Mouse (Mus musculus): ENCODE results near the gene Fah. TPM values are rescaled to one million over a fixed set of nuclear protein-coding genes. Genes with fewer than 3 reads are reported as not detected.
A peak's percentile ranks its signal among the peaks of the same experiment; 100 is the strongest.

Gene Fah
- 125 and 133 TPM in 2 replicates for polyA plus RNA-seq (2012; rRNA removed)

DNA sequence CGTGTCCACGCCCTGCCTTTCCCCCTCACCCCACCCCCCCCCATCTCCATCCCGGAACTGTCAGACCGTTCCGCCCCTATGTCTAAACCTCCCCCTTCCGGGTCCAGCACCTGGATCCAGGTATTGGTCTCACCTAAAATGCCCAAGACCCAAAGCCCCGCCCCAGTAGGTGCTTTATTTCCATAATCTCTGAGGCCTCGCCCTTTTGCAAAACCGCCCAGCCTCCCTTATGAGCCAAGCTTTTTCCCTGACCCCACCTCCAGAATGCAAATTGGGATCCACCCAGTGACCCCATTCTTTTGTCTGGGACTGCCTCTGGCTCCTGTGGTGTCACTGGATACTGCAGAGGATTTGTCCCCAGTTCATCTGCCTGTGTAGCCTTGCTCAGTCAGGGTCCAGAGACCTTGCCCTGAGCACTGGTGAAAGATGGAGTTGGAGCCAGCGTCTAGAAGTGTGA, at the start of gene Fah:
Fah (minus strand) TSS at position 430 of the 457 bp plus-strand sequence.
- DNase-seq (ENCODE audit: low read depth): no peak

DNA sequence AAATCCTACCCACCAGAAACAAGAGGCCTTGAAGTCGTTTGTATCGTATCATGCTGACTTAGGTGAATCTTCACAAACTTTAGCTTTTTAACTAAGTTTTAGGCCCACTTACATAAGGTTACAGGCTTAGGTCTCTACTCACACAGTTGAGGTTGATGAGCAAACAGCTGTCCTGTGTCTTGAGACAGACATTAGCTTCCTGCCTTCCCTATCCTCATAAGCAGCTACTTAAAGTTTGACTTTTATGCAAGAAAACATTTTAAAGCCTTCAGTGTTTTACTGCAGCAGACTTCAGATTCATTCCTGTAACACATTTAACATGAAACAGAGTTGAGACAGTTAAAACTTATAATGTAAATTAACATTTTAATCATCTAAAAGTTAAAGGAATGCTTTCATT, 46.2 kb upstream of the Fah start:
- no peak for DNase-seq (ENCODE audit: low read depth)

DNA sequence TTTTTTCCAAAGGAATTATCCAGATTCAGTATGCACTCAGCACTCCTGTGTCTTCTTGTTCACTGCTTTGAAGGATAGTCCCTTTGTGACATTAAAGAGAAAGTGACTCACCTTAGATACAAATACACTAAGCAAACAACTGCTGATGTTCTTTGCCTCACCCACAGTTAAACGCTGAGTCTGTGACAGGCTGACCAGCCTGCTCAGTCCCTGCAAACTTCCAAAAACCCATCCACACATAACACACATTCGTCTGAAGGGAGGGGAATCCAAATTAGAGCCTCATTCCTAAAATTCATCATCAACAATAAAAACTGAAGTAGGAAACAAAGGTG, 45.4 kb upstream of the Fah start:
- no peak for DNase-seq (ENCODE audit: low read depth)

DNA sequence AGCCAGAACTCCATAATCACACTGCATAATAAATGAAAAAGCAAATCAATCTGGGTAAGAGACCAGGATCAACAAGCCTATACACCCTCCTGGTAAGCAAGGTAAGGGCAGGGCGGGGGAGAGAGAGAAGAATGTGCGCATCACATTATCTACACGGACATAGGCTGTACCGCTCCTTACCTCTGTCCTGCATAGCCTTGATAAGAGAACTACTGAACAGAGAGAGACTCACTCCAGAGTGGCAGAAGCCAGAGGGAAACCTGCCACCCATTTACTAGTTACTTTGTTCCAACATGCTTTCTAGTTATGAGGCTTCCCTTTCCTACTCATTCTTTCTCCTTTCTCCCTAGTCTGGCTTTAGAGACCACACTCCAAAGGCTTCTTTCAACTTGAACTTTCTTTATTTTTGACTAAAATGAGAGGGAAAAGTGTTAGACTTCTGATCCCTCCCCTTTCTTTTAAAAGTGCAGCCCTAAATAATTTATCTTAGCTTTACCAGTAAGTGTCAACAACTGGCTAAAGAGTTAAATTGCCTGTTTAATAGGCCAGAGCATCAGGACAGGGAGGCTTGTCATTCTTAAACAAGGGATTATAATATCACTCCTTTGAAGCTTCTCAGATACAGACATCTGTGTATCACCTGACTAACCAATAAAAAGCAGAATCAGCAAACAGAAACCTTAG, 44.9 kb upstream of the Fah start:
- no peak for DNase-seq (ENCODE audit: low read depth)

DNA sequence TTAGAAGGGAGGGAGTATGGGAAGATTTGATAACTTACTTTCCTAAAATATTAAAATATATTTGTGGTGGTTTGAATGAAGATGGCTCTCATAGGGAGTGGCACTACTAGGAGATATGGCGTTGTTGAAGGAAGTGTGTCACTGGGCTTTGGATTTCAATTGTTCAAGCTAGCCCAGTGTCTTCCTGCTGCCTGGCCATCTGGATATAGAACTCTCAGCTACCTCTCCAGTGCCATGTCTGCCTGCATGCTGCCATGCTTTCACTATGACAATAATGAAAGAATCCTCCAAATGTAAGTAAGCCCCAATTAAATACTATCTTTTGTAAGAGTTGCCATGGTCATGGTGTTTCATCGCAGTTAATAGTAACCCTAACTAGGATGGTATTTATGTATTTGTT, 42.5 kb upstream of the Fah start:
- DNase-seq (ENCODE audit: low read depth): no peak

DNA sequence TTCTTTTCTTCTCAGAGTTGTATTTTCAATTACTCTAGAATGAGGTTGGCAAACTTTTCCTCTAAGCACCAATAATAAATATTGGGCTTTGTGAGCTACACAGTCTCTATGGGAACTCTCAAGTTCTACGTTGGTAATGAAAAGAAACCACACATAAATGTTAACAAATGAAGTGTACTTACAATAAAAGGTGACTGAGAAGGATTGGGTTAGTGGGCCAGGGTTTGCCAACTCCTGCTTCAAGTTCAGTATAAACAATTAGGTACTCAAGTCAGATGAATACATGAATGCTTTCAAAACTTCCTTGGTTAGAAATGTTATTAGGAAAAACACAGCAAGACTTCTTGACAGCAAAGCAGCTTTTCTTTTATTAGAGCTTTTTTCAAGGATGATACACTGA, 39.7 kb upstream of the Fah start:
- no peak for DNase-seq (ENCODE audit: low read depth)

DNA sequence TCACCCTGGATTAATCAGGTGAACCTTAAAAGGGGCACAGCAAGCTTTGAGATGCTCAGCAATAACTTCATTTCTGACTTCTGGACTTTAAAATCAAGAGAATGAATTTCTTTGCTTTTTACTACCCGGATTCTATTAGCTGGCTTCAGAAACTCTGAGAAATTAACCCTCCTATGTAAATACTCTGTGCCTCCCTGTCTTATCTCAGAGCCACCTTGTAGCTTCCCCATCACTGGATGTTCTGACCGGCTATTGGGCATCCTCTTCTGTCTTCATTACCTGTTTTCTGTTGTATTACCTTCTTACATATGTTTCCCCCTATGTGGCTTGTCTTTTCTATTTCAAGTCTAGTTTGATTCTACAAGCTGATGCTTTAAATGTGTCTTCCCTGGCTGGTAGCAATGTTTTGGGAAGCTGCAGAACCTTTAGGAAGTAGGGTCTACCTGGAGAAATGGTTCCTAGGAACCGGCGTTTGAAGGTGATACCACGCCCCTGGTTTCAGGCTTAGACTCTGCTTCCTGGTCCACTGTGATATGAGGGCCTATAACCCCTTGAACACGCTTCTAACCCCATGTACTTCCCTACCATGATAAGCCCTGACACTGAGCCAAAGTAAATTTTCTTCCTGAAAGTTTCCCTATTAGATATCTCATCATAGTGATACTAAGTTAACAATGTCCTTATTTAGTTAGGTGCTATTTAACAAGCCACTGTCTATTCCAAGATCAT, 36.9 kb upstream of the Fah start:
- DNase-seq (ENCODE audit: low read depth): no peak

DNA sequence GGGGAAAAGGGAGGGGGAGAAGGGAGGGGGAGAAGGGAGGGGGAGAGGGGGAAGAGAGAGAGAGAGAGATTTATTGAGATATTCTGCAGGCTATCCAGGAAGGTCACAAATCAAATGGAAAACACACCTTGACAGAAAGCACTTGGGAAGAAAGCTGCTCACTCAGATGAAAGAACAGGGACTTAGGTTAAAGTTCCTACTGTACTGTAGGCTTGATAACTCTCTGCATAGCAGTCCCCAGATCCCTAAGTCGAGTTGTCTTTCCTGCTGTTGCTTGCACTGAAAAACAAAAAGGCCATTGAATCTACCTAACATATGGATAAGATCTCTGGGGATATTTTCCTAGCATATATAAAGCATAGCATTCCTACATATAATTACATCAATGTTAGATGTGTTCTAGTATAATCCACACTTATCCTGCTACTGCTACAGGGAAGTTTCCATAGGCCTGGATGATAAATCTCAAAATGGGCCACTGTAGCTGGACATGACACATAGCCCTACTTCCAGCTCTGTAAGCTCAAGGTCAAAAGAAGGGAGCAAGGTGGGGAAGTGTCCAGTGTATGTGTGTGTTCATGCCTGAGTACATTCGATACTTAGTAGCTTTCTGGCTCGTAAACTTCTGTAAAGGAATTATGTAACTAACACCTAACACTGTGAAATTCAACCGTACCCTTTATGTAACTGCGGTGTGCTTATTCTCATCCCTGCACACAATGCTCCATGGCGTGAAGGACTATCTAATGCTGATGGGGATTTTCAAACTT, 35.8 kb upstream of the Fah start:
- no peak for DNase-seq (ENCODE audit: low read depth)

DNA sequence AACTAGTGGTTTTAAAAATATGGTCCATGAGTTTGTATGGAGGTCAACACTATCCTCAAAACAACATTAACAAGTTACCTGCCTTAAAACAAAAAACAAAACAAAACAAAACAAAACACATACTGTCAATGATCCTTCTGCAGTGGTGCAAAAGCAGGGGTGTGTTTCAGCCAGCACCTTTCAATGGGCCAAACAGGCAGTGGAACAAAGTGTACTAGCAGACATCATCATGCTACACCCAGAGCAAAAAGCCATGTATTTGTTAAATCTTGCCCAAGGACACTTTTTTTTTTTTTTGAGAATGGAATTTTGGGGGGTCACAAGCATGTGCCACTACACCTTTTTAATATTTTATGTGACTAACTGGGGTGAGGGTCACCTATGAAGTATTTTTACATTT, 30.4 kb upstream of the Fah start:
- DNase-seq (ENCODE audit: low read depth): no peak

DNA sequence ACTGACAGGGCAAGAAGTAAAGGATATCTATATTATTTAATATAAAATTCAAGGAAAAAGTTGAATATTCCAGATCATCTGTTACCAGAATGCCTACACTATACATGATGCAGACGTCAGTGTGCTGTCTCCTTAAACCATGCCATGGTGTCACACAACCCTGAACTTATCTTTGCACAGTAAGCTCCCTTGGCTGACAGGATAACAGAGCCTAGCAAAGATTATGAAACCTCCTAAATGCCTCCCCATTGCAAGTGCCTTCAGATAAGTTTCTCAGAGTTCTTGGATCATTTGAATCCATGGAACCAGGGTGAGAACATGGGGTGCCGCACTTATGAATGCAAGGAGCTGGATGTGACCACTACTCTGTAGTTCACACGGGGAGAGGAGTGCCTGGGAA, 25.4 kb upstream of the Fah start:
- no peak for DNase-seq (ENCODE audit: low read depth)

DNA sequence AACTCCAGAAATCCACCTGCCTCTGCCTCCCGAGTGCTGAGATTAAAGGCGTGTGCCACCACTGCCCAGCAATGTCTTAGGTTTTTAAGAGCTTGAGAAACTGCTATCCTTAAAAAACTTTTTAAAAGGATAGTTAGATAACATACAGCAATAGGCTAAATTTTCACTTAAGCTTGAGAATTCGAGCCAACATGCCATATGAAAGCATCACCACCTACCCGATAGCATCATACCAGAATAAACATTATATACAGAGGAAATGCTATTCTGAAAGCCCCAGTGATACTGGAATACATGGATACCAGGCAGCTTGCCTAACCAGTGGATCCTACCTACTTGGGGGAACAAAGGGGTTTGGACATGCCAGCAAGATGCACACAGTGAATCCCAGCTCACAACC, 17.2 kb upstream of the Fah start:
- DNase-seq (ENCODE audit: low read depth): no peak

DNA sequence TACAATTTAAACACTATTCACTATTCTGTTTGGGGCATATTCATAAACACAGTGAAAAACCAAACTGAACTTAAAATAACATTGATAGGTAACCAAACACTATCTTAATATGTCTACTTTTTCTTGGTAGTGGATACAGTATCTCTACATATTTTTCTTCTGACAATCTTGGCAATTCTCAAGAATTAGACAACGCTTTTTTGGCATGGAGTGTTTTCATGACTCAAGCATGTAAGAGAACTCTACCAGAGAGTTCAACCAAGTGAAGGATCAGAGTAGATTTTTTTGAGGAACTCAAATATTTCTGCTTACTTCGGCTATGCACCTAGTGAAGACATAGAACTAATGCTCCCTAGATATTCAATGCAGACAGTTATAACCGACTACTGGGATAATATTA, 14.4 kb upstream of the Fah start:
- no peak for DNase-seq (ENCODE audit: low read depth)

DNA sequence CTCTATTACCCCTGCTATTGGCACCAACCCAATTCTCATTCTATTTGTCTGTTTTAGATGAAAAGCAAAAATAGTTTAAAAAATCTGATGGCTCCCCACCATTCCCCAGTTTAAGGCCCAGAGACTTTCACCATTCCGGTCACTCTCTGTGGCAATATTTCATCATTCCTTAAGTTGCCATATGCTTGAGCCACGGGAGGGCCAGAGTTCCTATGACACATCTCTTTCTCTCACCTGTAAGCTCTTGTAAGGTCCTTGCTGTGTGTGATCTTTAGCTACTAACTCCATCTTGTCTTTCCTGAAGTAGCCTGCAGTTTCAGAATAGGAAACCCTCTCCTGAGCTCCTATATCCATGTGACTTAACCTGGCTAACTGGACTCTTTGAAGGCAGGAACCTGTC, 12.4 kb upstream of the Fah start:
- no peak for DNase-seq (ENCODE audit: low read depth)

DNA sequence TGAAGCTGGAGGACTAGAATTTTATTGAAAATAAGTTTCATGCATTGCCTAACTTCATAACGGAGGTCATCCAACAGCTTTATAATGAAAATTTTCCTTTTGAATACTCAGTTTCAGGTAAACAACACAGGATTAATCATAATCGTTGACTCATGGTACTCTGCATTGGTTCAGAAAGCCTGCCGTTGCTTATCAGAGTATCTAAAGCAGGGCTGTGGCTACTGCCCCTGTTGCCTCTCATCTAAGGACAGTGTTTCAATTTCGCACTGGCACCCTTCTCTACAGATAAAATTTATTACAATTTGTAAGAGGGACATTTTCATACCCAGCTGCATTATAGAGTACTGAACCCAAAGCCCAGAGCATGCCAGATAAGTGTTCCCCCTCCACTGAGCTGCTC, 5.9 kb upstream of the Fah start:
- no peak for DNase-seq (ENCODE audit: low read depth)

DNA sequence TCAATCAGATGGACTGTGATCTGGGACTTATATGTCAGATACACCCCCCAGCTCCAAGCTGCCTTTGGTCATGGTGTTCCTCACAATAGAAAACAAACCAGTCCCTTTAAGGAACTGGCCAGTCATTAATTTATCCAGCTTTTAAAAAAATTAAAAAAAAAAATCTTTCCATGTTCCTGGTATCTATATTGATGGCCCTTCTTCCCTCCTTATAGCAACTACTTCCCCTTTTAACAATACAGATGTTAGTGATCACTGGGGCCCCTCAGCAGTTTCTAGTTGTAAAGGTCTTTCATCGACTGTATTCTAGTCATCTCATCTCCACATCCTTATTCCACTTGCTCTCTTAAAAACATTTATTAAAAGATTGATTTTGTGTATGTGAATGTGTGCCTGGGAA, 5.1 kb upstream of the Fah start:
- no peak for DNase-seq (ENCODE audit: low read depth)

DNA sequence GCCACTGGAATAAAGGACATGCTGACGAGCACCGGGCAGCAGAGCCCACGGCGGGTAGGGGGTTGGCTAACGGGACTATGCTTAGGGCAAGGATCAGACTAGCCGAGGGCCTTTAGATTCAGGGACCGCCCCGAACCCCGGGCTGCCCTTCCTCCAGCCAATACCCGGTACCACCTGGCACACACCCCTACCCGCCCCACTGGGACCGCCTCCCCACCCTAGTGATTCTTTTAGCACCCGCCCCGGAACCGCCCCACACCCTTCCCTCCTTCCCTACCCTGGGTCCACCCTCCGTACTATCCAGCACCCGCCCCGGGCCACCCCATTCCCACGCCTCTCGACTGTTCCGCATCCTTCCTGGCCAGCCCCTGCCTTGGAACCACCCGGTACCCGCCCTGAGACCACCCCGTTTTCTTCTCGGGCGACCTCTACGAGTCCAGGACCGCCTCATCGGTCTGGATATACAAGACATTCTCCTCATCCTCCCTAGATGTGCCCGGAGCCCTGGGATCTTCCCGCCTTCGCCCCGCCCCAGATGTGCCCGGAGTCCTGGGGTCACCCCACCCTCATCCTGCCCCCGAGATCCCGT, 724 bp downstream of the Fah start:
- no peak for DNase-seq (ENCODE audit: low read depth)

DNA sequence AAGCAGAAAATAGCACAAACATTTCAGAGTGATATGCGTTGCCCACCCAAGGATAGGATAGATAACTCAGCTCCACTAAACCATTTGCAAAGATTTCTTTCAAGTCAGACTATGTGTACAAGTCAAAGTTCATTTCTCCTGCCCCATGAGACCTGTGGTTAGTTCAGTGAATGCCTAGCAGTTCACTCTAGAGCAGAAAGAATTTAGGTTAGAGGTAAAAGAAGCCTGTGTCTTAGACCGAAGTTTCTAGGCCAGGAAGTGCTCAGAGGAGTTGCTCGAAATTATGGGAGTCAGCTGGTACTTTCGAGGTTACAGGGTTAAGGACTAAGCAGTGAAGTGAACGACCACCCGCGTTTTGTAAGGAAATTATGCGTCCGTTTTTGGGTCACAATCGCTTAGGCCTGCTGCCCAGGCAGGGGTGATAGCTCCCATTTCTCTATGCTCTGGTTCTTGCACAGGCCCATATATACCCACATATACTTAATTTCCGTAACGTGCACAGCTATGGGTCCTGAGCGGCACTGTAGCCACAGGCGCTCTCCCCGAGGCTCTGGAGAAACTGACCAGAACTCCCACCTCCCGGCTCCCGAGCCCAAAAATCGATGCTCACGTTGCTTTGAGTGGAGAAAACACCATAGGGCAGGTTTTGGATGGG, 1.4 kb downstream of the Fah start:
- DNase-seq (ENCODE audit: low read depth): no peak

DNA sequence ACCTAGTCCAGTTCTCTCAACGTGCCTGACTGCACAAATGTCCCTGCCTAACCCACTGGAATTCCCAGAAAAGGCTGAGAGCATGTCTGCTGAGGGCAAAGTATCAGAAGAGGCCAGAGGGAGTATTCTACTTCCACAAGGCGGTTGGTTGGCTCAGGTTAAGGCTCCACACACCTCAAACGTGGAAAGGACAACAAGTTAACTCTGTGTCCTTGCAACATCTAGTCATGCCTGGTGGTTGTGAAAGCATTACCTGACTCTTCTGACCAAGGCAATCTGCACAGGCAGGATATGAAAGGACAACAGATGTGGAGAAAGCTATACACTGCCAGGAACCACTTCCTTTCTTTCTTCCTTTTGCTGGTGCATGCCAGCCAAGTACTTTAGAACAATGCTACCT, 2.0 kb downstream of the Fah start:
- DNase-seq (ENCODE audit: low read depth): peak; percentile 81

DNA sequence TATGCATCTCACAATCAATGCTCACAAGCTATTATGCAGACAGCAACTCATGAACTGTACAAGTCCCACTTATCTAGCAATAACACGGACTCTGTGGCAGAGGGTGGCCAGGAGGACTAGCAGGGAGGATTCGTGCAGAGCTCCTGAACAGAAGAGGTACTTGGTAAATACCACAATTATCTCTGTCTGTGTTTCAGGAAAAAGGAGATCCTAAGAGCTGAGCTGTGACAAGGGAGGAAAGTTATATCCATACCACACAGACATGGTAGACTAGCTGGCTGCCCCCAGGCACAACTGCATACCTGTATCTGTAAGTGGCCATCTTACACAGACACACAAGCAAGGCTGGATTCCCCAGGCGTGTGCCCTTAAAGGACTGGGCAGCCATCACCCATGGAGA, 5.2 kb downstream of the Fah start:
- no peak for DNase-seq (ENCODE audit: low read depth)

DNA sequence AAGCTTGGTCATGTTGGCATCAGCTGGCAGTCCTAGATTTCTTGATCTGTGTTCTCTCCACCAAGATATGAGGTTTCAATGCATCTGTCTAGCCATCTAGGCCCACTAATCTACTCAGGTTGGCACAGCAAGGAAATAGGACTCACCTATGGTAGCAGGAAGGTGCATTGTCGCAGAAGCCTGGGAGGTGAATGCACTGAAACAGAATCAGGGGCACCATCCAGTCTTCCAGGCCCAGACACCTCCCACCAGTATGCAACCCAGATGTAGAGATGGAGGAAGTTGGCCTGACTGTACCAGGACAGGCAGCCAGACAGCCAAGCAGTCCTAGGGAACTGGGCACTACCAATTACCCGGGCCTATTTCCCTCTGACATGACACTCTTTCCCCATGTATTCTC, 5.9 kb downstream of the Fah start:
- DNase-seq (ENCODE audit: low read depth): no peak

DNA sequence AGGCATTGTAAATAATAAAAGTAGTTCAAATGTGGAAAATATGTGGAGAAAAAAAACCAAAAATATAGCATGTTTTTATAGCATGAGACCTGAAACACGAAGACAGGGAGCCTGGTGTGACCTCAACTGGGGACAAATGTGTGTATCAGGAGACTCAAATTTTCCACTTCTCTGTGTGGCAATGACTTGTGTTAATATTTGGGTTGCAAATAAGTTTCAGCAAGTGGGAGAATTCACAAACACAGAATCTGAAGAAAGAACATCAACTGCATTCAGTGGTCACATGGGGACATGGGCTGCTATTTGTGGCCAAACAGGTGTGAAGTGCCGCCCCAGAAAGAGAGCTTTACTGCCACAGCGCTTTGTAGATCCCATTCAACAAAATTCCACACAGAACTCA, 9.9 kb downstream of the Fah start:
- DNase-seq (ENCODE audit: low read depth): no peak

DNA sequence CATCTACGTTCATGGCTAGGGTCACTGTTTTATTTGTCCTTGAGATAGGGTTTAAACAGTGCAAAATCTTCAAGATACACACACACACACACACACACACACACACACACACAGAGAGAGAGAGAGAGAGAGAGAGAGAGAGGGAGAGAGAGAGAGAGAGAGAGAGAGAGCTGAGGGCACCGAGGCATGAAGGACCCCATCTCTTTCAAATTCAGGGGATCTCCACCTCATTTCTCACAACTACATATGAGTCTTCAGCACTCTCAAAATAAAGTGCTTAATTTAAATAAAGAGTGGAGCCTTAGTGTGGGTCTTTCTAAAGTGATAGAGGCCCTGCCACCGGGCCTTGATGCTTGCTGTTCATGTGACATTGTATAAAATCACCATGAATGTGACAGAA, 10.5 kb downstream of the Fah start:
- no peak for DNase-seq (ENCODE audit: low read depth)
